Mouse (Mus musculus): ENCODE measurements at regions not wholly inside any gene's neighbourhood (a gene's known extent, or its start where the extent isn't known, plus 50 kb on each side); places are given as distances from the start of the nearest gene placed in this dataset.

- no peak for TF ChIP-seq POLR2A (IDR thresholded peaks at IDR 0.05; ENCODE audit: control insufficient read depth in 1 of 2, insufficient read depth in 1 of 2, low read depth in 1 of 2, low read length in 2 of 2, poor library complexity in 1 of 2)
Measured at GRCm38 (mm10) chr13:39440336-39440735, 479.7 kb upstream of the Slc35b3 start (continued).

GRCm38 (mm10) chr13:39427996-39428395 is 467.3 kb upstream of the Slc35b3 start:
- H3K9ac ChIP-seq (ENCODE audit: control insufficient read depth, low read depth, low read length, poor library complexity, severe bottlenecking): no peak overlapping the region
- TF ChIP-seq MAFK (IDR thresholded peaks at IDR 0.05; ENCODE audit: borderline replicate concordance, low read depth, low read length) (no peak), ETS1 (IDR thresholded peaks at IDR 0.05; ENCODE audit: low read depth, low read length) (no peak), RAD21 (IDR thresholded peaks at IDR 0.05; ENCODE audit: low read depth, low read length) (no peak), MXI1 (IDR thresholded peaks at IDR 0.05; ENCODE audit: low read depth, low read length) (no peak), ZNF384 (IDR thresholded peaks at IDR 0.05; ENCODE audit: low read depth, low read length) (no peak), MEF2A (IDR thresholded peaks at IDR 0.05; ENCODE audit: extremely low read depth, insufficient replicate concordance, low read depth, low read length, poor library complexity, severe bottlenecking) (no peak), CTCF (IDR thresholded peaks at IDR 0.05 in 2 of 3, conservative IDR thresholded peaks at IDR 0.05 in 1 of 3; ENCODE audit: control insufficient read depth in 1 of 3, insufficient read depth in 1 of 3, low read depth in 2 of 3, low read length in 3 of 3, poor library complexity in 1 of 3, severe bottlenecking in 1 of 3) (no peak), POLR2AphosphoS2 (IDR thresholded peaks at IDR 0.05; ENCODE audit: low read length) (no peak), NRF1 (IDR thresholded peaks at IDR 0.05; ENCODE audit: insufficient read depth, low read depth, low read length, poor library complexity, severe bottlenecking) (no peak), MAX (IDR thresholded peaks at IDR 0.05; ENCODE audit: low read length) (no peak), KAT2A (conservative IDR thresholded peaks at IDR 0.05; ENCODE audit: low read depth, low read length) (no peak), BHLHE40 (IDR thresholded peaks at IDR 0.05; ENCODE audit: borderline replicate concordance, low read depth, low read length) (no peak), TAL1 (IDR thresholded peaks at IDR 0.05; ENCODE audit: low read length) (no peak), JUND (IDR thresholded peaks at IDR 0.05; ENCODE audit: low read depth, low read length) (no peak), TCF12 (IDR thresholded peaks at IDR 0.05; ENCODE audit: low read depth, low read length) (no peak), CHD1 (IDR thresholded peaks at IDR 0.05; ENCODE audit: low read depth, low read length) (no peak), SIN3A (IDR thresholded peaks at IDR 0.05; ENCODE audit: low read length) (no peak), POLR2AphosphoS5 (IDR thresholded peaks at IDR 0.05; ENCODE audit: borderline replicate concordance, low read depth, low read length) (no peak), GABPA (IDR thresholded peaks at IDR 0.05; ENCODE audit: low read depth, low read length) (no peak)
- H3K9me3 ChIP-seq (replicated peaks; ENCODE audit: insufficient read depth, low read length): no peaks in the 10 kb centered on the region
- no peak for DNase-seq (ENCODE audit: low read depth, low spot score)
- H3K27me3 ChIP-seq (ENCODE audit: control insufficient read depth in 1 of 2, insufficient read depth in 2 of 2, low read length in 2 of 2): no peaks in the 10 kb centered on the region
- H3K4me1 ChIP-seq (ENCODE audit: control insufficient read depth in 1 of 2, insufficient read depth in 2 of 2, low read length in 2 of 2): no peaks in the 10 kb centered on the region
- H3K79me2 ChIP-seq (ENCODE audit: control insufficient read depth, insufficient read depth, low read length, poor library complexity): no peaks in the 10 kb centered on the region
- H3K36me3 ChIP-seq (ENCODE audit: control insufficient read depth in 1 of 2, insufficient read depth in 2 of 2, low read length in 2 of 2): no peaks in the 10 kb centered on the region
- no peak overlapping the region for H3K4me3 ChIP-seq (ENCODE audit: control insufficient read depth in 1 of 2, insufficient read depth in 1 of 2, low read depth in 2 of 2, low read length in 2 of 2)
- H3K27ac ChIP-seq (ENCODE audit: control insufficient read depth, low read depth, low read length): no peak overlapping the region

GRCm38 (mm10) chr13:39425944-39426343 is 465.3 kb upstream of the Slc35b3 start:
- H3K4me3 ChIP-seq (ENCODE audit: control insufficient read depth in 1 of 2, insufficient read depth in 1 of 2, low read depth in 2 of 2, low read length in 2 of 2): no peak overlapping the region
- H3K36me3 ChIP-seq (ENCODE audit: control insufficient read depth in 1 of 2, insufficient read depth in 2 of 2, low read length in 2 of 2): no peaks in the 10 kb centered on the region
- H3K79me2 ChIP-seq (ENCODE audit: control insufficient read depth, insufficient read depth, low read length, poor library complexity): no peaks in the 10 kb centered on the region
- TF ChIP-seq CTCF (IDR thresholded peaks at IDR 0.05 in 2 of 3, conservative IDR thresholded peaks at IDR 0.05 in 1 of 3; ENCODE audit: control insufficient read depth in 1 of 3, insufficient read depth in 1 of 3, low read depth in 2 of 3, low read length in 3 of 3, poor library complexity in 1 of 3, severe bottlenecking in 1 of 3) (peak; percentile 14 to 37 (median 33); a peak in 4 of 6 replicates), TCF12 (IDR thresholded peaks at IDR 0.05; ENCODE audit: low read depth, low read length) (no peak)
- H3K9ac ChIP-seq (ENCODE audit: control insufficient read depth, low read depth, low read length, poor library complexity, severe bottlenecking): no peak overlapping the region
- no peak for DNase-seq (ENCODE audit: low read depth, low spot score)
- H3K27me3 ChIP-seq (ENCODE audit: control insufficient read depth in 1 of 2, insufficient read depth in 2 of 2, low read length in 2 of 2): no peaks in the 10 kb centered on the region
- no peaks in the 10 kb centered on the region for H3K4me1 ChIP-seq (ENCODE audit: control insufficient read depth in 1 of 2, insufficient read depth in 2 of 2, low read length in 2 of 2)
- no peak overlapping the region for H3K27ac ChIP-seq (ENCODE audit: control insufficient read depth, low read depth, low read length)
- no peaks in the 10 kb centered on the region for H3K9me3 ChIP-seq (replicated peaks; ENCODE audit: insufficient read depth, low read length)
